Mouse (Mus musculus) adrenal gland, postnatal 0 days (tissue): ENCODE data around the gene Mettl1. TPM values are rescaled to one million over a fixed set of nuclear protein-coding genes. Genes with fewer than 3 reads are reported as not detected.
A peak's percentile ranks its signal among the peaks of the same experiment; 100 is the strongest.

Source experiments
- microRNA-seq: library from miRNA; unstranded; fragments of <30 nt; microRNA quantifications from one replicate; pipeline ENCODE4, GENCODE M21; 2016; ENCODE audit warnings: borderline replicate concordance; ENCODE audit not compliant: insufficient number of aligned reads
- polyA plus RNA-seq: library from polyadenylated mRNA; unstranded; fragments of >200 nt; fragmentation: Nextera tagmentation; extraction: Ambion mirVana; gene quantifications from 2 replicates; pipeline ENCODE4 v1.2.1, GENCODE M21; 2015

Gene Mettl1
- polyA plus RNA-seq = 21.1 and 31.5 TPM in 2 replicates

DNA sequence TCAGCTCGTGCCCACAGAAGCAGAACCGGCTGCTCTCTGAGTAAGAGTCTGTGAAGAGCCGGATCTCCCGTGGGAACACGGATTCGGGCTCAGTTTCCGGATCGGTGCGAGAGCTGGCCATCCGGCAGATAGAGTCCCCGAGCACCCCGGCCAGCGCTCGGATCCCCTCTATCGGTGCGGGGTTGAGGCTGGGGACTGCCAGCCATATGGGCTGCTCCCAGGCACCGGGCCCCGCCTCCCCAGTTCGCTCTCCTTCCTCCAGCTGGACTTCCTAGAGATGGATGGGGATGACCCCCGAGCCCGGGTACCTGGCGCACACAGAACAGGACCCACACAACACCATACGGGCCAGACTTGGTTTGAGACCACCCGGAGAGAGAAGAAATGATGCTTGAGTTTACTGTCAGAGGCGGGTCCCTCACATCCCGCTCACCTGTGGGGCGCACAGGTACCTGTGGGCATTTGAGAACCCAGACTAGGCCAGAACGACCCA, at the start of gene Mettl1, which contains the start of gene Eef1akmt3:
TSS of gene Mettl1 (plus strand) at position 141 of the 493 bp plus-strand sequence.
TSS of gene Eef1akmt3 (minus strand) at position 240 of the 493 bp plus-strand sequence.

DNA sequence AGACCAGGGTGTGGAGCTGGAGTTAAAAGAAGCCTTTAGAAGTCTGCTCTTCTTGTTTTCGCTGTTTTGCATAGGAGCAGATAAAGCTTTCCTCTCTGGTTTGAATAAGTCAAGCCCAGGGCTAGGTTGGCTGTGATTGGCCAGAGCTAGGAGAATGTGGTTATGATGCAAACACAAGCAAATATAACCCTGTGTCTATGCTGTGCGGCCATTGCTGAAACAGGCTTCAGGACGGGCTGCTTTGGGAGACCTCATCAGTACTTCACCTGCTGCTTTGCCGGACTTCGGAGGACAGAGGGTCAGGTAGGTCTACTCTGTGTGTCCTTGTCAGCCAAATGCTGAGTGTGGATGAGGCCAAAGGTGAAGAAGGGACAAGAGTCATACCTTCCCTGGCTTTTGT, 40.7 kb upstream of the Mettl1 start, which contains the start of gene Avil:
TSS of gene Avil (plus strand) at position 181 of the 400 bp plus-strand sequence.

DNA sequence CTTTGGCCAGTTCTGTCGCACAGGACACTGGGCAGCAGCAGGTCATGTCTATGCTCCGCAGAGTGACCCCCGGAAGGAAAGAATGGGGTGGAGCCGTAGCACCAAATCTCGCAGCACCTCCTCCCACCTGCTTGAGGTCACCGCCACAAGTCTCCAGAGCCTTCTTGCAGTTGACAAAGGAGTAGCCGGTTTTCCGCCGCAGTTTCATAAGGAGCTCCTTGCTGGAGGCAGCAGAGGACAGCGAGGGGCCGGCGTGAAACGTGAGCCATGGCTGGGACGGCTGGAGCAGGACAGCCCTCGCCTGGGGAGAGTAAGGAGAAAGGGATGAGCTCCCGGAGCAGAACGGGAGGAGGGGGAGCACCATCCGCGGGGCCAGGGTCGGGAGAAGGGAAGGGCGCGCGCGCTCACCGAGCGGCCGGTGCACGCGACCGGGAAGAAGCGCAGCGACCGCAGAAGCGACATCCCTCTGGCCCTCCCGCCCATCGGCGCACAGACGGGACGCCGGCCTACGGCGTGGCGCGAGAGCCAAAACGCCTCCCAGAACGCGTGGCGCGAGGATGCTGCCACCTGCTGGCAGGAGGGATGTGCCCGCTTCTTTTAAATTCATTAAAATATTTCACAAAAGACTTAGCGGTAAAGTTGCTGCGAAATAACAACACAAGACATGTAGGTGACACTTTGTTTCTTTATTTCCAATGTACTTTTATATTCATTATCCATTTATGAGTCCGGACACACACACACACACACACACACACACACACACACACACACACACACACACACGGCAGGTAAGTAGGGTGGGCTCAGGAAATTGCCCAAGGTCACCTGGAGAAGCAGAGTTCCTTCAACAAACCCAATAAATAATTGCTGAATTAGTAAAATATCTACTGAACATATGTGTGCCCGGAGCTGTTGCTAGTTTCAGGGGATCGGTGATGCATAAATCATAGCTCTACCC, 10.6 kb upstream of the Mettl1 start, which contains the start of gene Tsfm:
TSS of gene Tsfm (minus strand) at position 505 of the 961 bp plus-strand sequence.

DNA sequence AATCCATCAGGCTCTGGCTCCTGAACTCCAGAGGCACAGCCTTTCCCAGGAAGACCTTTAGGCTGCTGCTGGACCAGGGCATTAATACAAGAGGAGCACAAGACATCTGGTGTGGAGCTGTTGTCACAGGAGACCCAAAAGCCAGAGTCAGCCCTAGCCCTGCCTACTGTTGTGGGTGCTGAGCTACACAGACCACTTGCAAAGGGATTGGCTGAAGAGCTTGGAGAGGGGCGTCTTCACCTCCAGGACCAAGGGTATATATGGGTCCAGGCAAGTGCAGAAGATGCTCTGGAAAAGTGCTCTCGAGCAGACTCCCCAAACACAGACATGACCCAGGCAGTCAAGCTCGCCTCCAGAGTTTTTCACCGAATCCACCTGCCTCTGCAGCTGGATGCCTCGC, 6.7 kb downstream of the Mettl1 start, which contains the start of gene Cyp27b1:
TSS of gene Cyp27b1 (plus strand) at position 297 of the 400 bp plus-strand sequence.

DNA sequence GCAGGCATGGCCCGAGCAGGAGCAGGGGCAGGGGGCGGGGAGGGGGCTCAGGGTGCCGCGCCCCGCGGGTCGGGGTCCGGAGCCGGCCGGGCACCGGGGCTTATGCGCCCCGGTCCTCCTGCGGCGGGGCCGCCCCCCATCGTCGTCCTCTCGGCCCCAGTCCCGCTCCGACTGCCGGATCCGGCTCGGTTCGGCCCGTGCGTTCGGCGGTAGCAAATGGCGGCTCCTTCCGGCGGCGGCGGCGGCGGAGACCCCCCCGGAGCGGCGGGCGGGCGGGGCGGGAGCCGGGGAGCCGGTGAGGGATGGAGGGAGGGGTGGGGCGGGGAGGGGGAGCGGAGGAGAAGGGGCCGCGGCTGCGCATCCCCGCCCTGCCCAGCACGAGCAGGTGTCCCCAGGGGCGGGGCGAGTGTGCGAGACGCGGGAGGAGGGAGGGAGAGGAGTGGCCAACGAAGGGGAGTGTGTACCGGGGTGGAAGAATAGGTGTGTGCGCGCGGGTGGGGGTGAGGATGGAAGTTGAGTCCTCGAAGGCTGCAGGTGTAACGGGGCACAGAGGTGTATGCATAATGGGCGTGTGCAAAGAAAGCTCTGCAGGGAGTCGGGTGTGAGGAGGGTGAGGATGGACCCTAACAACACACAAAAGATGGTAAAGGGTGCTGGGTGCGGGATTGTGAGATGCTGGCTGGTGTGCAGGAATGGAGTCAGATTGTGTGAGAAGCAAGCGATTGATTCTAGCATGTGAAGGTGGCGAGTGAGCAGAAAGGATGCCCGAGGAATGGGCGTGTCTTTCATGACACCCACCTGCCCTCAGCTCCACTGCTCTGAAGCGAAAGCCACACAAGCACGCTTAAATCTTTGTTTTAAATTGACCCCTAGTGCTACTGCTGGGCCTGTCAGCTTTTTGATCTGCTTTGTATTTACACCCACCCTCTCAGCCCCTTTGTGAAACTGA, 19.0 kb downstream of the Mettl1 start, which contains the start of gene March9:
TSS of gene March9 (minus strand) at position 217 of the 949 bp plus-strand sequence.

DNA sequence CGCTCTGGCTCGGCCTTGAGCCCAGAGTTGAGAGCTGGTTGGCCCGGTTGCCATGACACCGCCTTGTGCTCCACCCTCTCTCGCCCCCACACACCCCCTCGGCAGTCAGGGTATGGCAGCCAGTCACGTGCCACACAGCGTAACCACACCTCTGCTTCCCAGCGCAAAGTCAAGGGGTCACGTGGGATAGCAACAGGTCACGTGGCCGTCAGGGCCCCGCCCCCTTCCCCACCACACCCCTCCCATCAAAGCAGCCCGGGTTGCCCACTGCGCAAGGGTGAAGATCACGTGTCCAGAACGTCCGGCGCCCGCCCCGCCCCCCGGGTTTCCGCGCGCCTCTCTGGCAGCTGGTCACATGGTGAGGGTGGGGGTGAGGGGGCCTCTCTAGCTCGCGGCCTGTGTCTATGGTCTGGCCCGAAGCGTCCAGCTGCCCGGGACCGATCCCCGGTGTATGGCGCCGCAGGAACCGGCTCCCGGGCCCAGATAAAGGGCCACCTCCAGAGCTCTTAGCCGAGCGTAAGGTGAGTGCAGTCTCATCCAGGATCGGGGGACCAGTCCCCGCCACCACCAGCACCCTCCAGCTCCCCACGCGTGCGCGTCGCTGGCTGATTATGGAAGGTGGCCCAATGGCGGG, 22.1 kb downstream of the Mettl1 start, which contains the start of gene Cdk4:
TSS of gene Cdk4 (plus strand) at position 296 of the 634 bp plus-strand sequence.

DNA sequence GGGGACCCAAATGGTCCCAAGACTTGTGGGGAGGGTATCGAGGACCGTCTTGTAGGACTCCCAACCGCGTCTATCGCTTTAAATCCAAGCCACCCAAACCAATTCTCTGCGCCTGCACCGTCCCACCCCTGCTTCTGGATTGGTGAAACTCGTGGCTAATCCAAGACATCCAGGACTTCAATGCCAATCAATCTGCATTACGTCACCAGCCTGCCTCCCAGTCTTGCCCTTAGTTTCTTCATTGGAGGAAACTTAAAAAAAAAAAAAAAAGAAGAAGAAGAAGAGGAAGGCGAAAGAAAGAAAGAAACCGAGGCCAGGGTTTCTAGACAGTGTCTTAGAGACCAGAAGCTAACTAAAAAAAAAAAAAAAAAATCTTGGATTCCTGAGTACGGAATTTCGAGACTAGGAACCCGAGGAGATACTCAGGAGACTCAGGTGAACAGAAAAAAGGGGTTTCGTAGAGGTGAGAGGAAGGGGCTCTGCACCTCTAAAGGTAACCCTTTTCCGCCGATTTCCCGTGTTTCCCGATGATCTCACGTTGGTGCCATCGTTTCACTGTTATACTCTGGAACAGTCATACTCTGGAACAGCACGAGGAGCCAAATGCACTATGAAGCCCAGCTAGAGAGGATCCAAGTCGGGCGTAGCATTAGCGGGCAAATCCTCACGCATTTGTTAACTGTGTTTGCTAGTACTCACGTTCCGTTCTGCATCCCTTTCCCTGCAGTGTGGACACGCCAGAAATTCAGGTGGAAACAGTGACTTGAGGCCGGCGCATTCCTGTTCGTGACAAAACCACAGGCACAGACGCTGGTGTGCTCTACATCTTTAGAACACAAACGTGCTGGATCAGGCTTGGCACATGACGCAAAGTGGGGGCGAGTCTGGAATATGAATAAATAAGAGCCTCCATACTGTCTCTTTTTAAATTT, 29.2 kb downstream of the Mettl1 start, which contains the start of gene Tspan31:
TSS of gene Tspan31 (minus strand) at position 75 of the 932 bp plus-strand sequence.

DNA sequence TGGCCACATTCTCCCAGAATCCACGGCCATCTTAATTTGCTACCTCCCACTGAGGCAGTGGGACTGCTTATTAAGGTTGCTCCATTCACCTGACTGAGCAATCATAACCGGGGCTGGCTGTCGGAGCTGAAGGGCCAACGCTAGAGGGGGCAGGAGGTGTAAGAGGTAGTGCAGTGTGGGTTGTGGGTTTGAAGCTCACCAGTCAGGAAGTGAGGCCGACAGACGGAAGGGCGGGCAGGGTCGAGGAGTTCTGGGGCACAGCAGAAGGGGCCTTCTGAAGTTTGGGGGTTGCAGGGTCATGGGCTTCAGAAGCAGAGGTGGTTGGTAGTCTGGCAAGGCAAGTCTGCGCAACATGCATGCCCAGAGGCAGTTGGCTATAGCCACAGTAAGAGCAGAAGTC, 33.9 kb downstream of the Mettl1 start, which contains the start of gene Agap2:
TSS of gene Agap2 (plus strand) at position 205 of the 400 bp plus-strand sequence.

Small RNAs within 50 kb of the gene (microRNA-seq; reads per million reads assigned to microRNA genes)
- gene Mir26a-2 = 54.3 reads per million, percentile 36 among the genes with 10 or more reads in this experiment
- not detected for gene Mir546

Other genes with a start within 250 kb of the Mettl1 start
- gene Atp23, start 140.1 kb upstream of the Mettl1 start, polyA plus RNA-seq = 15.3 and 24.1 TPM in 2 replicates
- 47.7 and 54.5 TPM in 2 replicates for gene Ctdsp2, start 62.7 kb upstream of the Mettl1 start, polyA plus RNA-seq
- gene Avil, start 40.7 kb upstream of the Mettl1 start, polyA plus RNA-seq = 0.22 and 0.69 TPM in 2 replicates
- 48.6 and 93.0 TPM in 2 replicates for gene Tsfm, start 10.6 kb upstream of the Mettl1 start, polyA plus RNA-seq
- gene Eef1akmt3, start 99 bp downstream of the Mettl1 start, polyA plus RNA-seq = 0.05 and 0.15 TPM in 2 replicates
- gene Cyp27b1, start 6.8 kb downstream of the Mettl1 start, polyA plus RNA-seq = 0.25 and 0.30 TPM in 2 replicates
- 0.98 and 1.1 TPM in 2 replicates for gene March9, start 18.8 kb downstream of the Mettl1 start, polyA plus RNA-seq
- gene Cdk4, start 22.1 kb downstream of the Mettl1 start, polyA plus RNA-seq = 454 and 569 TPM in 2 replicates
- gene Tspan31, start 28.9 kb downstream of the Mettl1 start, polyA plus RNA-seq = 127 and 168 TPM in 2 replicates
- 0.20 and 0.39 TPM in 2 replicates for gene Agap2, start 33.9 kb downstream of the Mettl1 start, polyA plus RNA-seq
- gene Os9, start 79.7 kb downstream of the Mettl1 start, polyA plus RNA-seq = 70.0 and 115 TPM in 2 replicates
- gene B4galnt1, start 123.8 kb downstream of the Mettl1 start, polyA plus RNA-seq = 8.3 and 11.5 TPM in 2 replicates
- gene Slc26a10, start 139.2 kb downstream of the Mettl1 start, polyA plus RNA-seq = 0.77 and 1.5 TPM in 2 replicates
- 26.9 and 37.1 TPM in 2 replicates for gene Arhgef25, start 148.7 kb downstream of the Mettl1 start, polyA plus RNA-seq
- gene Dtx3, start 154.3 kb downstream of the Mettl1 start, polyA plus RNA-seq = 71.2 and 89.3 TPM in 2 replicates
- 20.1 and 31.2 TPM in 2 replicates for gene Pip4k2c, start 170.2 kb downstream of the Mettl1 start, polyA plus RNA-seq
- 9.4 and 28.5 TPM in 2 replicates for gene Kif5a, start 221.9 kb downstream of the Mettl1 start, polyA plus RNA-seq
- 179 and 189 TPM in 2 replicates for gene Dctn2, start 225.0 kb downstream of the Mettl1 start, polyA plus RNA-seq
- gene Mbd6, start 247.6 kb downstream of the Mettl1 start, polyA plus RNA-seq = 8.1 and 10.8 TPM in 2 replicates